Mouse (Mus musculus): ENCODE data around the gene Eif2ak4.

Eif2ak4 gene

GRCm38 (mm10) chr2:118464450-118464849 is 76.0 kb downstream of the Eif2ak4 start:
- no peak for DNase-seq (ENCODE audit: low read depth)

- no peak for DNase-seq (ENCODE audit: low read depth)
Measured at GRCm38 (mm10) chr2:118465894-118466293, 77.5 kb downstream of the Eif2ak4 start.

GRCm38 (mm10) chr2:118466601-118467000 is 78.2 kb downstream of the Eif2ak4 start:
- DNase-seq (ENCODE audit: low read depth), result peak; percentile 36

- no peak for DNase-seq (ENCODE audit: low read depth)
Measured at GRCm38 (mm10) chr2:118468354-118468753, 79.9 kb downstream of the Eif2ak4 start.

- peak; percentile 21 for DNase-seq (ENCODE audit: low read depth)
Measured at GRCm38 (mm10) chr2:118478833-118479549, 90.6 kb downstream of the Eif2ak4 start.

GRCm38 (mm10) chr2:118479550-118479909 is 91.1 kb downstream of the Eif2ak4 start, which contains the start of gene Srp14:
Gene Srp14, minus strand, starts transcription at chr2:118479711.
- DNase-seq (ENCODE audit: low read depth), result peak; percentile 96

GRCm38 (mm10) chr2:118480886-118481285 is 92.5 kb downstream of the Eif2ak4 start:
- no peak for DNase-seq (ENCODE audit: low read depth)

GRCm38 (mm10) chr2:118483032-118483431 is 94.6 kb downstream of the Eif2ak4 start:
- no peak for DNase-seq (ENCODE audit: low read depth)

- DNase-seq (ENCODE audit: low read depth), result no peak
Measured at GRCm38 (mm10) chr2:118484386-118484898, 96.0 kb downstream of the Eif2ak4 start.

GRCm38 (mm10) chr2:118485415-118485814 is 97.0 kb downstream of the Eif2ak4 start:
- DNase-seq (ENCODE audit: low read depth), result peak; percentile 53

- peak; percentile 73 for DNase-seq (ENCODE audit: low read depth)
Measured at GRCm38 (mm10) chr2:118486933-118487332, 98.5 kb downstream of the Eif2ak4 start.

- peak; percentile 65 for DNase-seq (ENCODE audit: low read depth)
Measured at GRCm38 (mm10) chr2:118487806-118488205, 99.4 kb downstream of the Eif2ak4 start.

- DNase-seq (ENCODE audit: low read depth), result peak; percentile 94
Measured at GRCm38 (mm10) chr2:118490241-118491091, 102.0 kb downstream of the Eif2ak4 start.

GRCm38 (mm10) chr2:118491281-118491731 is 102.9 kb downstream of the Eif2ak4 start:
- DNase-seq (ENCODE audit: low read depth), result peak; percentile 95

GRCm38 (mm10) chr2:118491741-118492395 is 103.5 kb downstream of the Eif2ak4 start:
- peak; percentile 12 for DNase-seq (ENCODE audit: low read depth)

GRCm38 (mm10) chr2:118495024-118495423 is 106.6 kb downstream of the Eif2ak4 start:
- no peak for DNase-seq (ENCODE audit: low read depth)

- no peak for DNase-seq (ENCODE audit: low read depth)
Measured at GRCm38 (mm10) chr2:118497890-118498289, 109.5 kb downstream of the Eif2ak4 start.

GRCm38 (mm10) chr2:118498476-118498875 is 110.1 kb downstream of the Eif2ak4 start:
- DNase-seq (ENCODE audit: low read depth), result no peak

GRCm38 (mm10) chr2:118499135-118499961 is 110.9 kb downstream of the Eif2ak4 start:
- DNase-seq (ENCODE audit: low read depth), result peak; percentile 88

- no peak for DNase-seq (ENCODE audit: low read depth)
Measured at GRCm38 (mm10) chr2:118500191-118500590, 111.8 kb downstream of the Eif2ak4 start.

- peak; percentile 91 for DNase-seq (ENCODE audit: low read depth)
Measured at GRCm38 (mm10) chr2:118507126-118507525, 118.7 kb downstream of the Eif2ak4 start.
